14 mouse cellular contexts compared by ENCODE assay signal in genomic region chr2:135561716-135562115, GRCm38 (mm10).
DNase-seq lines count a peak whose midpoint lies in the region; ATAC-seq and TF ChIP-seq lines count a peak whose summit lies in the region.
"Had no signal": no experiment of that assay in that cellular context is flagged by ENCODE, and none has a peak within 500 bp of the region (broad histone marks: within the 10 kb centered on the region; RNA-seq: fewer than 3 reads in every experiment).

No protein-coding gene starts in this region.

- peak; percentile 42 to 71 for DNase-seq in adrenal gland, adult (ENCODE audit: inconsistent age in 2 of 2, low spot score in 1 of 2)
- DNase-seq in adrenal gland, postnatal 25 days = no peak
- peak; percentile 42 for DNase-seq in lung, adult 2 months
- no peak for DNase-seq in ovary, adult 18-20 months (ENCODE audit: low spot score)
- DNase-seq in thymus, adult 18-20 months = no peak

- 31% methylated on average over 7 of the region's 7 CpGs for WGBS in heart, embryonic 15.5 days
- WGBS in lung, adult 2 months = 22% methylated on average over 7 of the region's 7 CpGs
- 71% methylated on average over 7 of the region's 7 CpGs for WGBS in forebrain, embryonic 12.5 days

- no peaks in the 10 kb centered on the region for H3K36me3 ChIP-seq in ES-Bruce4 (ENCODE audit: control insufficient read depth, insufficient read depth, low read length, poor library complexity, severe bottlenecking)
- H3K36me3 ChIP-seq in heart, embryonic 15.5 days = no peaks in the 10 kb centered on the region
- no peaks in the 10 kb centered on the region for H3K36me3 ChIP-seq in forebrain, embryonic 12.5 days (replicated peaks)
- H3K36me3 ChIP-seq: embryonic facial prominence, embryonic 12.5 days; hindbrain, embryonic 10.5 days; midbrain, embryonic 10.5 days; neural tube, embryonic 12.5 days had no signal

- no peak for TF ChIP-seq EP300 in ES-Bruce4 (IDR thresholded peaks at IDR 0.05; ENCODE audit: insufficient read depth, low read depth, low read length)

- H3K27ac ChIP-seq in ES-Bruce4 (ENCODE audit: insufficient read depth, low read length) = peak overlapping the region; percentile 44; the same call in 1 of the 2 replicates
- H3K27ac ChIP-seq in heart, embryonic 15.5 days = peak overlapping the region; percentile 5; the same call in 1 of the 2 replicates
- H3K27ac ChIP-seq in forebrain, embryonic 12.5 days = no peak overlapping the region
- H3K27ac ChIP-seq: embryonic facial prominence, embryonic 12.5 days; hindbrain, embryonic 10.5 days; liver, embryonic 14.5 days; midbrain, embryonic 10.5 days; neural tube, embryonic 12.5 days had no signal

- no peak overlapping the region for H3K4me3 ChIP-seq in ES-Bruce4 (ENCODE audit: low read depth, low read length)
- no peak overlapping the region for H3K4me3 ChIP-seq in heart, embryonic 15.5 days
- H3K4me3 ChIP-seq in lung, adult 2 months (replicated peaks; ENCODE audit: extremely low read depth, low read depth, low read length) = no peak overlapping the region
- H3K4me3 ChIP-seq in forebrain, embryonic 12.5 days (replicated peaks) = no peak overlapping the region
- H3K4me3 ChIP-seq: embryonic facial prominence, embryonic 12.5 days; hindbrain, embryonic 10.5 days; midbrain, embryonic 10.5 days; neural tube, embryonic 12.5 days had no signal

- no peak overlapping the region for H3K9ac ChIP-seq in ES-Bruce4 (ENCODE audit: low read depth, poor library complexity, severe bottlenecking)
- no peak overlapping the region for H3K9ac ChIP-seq in heart, embryonic 15.5 days
- H3K9ac ChIP-seq in forebrain, embryonic 12.5 days = no peak overlapping the region
- H3K9ac ChIP-seq: embryonic facial prominence, embryonic 12.5 days; liver, embryonic 14.5 days; neural tube, embryonic 12.5 days had no signal

- no peak for TF ChIP-seq CTCF in ES-Bruce4 (IDR thresholded peaks at IDR 0.05; ENCODE audit: low read depth, low read length)
- no peak for TF ChIP-seq CTCF in lung, adult 2 months (IDR thresholded peaks at IDR 0.05; ENCODE audit: insufficient read depth, low read length)

- no peak overlapping the region for H3K4me2 ChIP-seq in heart, embryonic 15.5 days
- H3K4me2 ChIP-seq in forebrain, embryonic 12.5 days = no peak overlapping the region
- H3K4me2 ChIP-seq: embryonic facial prominence, embryonic 12.5 days; neural tube, embryonic 12.5 days had no signal

- no peaks in the 10 kb centered on the region for H3K27me3 ChIP-seq in ES-Bruce4 (ENCODE audit: control insufficient read depth, insufficient read depth, low read length, poor library complexity, severe bottlenecking)
- no peaks in the 10 kb centered on the region for H3K27me3 ChIP-seq in heart, embryonic 15.5 days
- no peaks in the 10 kb centered on the region for H3K27me3 ChIP-seq in forebrain, embryonic 12.5 days
- H3K27me3 ChIP-seq: embryonic facial prominence, embryonic 12.5 days; neural tube, embryonic 12.5 days had no signal

- H3K9me3 ChIP-seq in ES-Bruce4 (replicated peaks; ENCODE audit: control insufficient read depth, insufficient read depth, low read length, poor library complexity, severe bottlenecking) = peaks cover 19% of the 10 kb centered on the region
- H3K9me3 ChIP-seq in heart, embryonic 15.5 days (replicated peaks) = 0 out of 2 replicates have a peak, but pooled peaks cover 4% of the 10 kb centered on the region
- no peaks in the 10 kb centered on the region for H3K9me3 ChIP-seq in forebrain, embryonic 12.5 days
- H3K9me3 ChIP-seq: embryonic facial prominence, embryonic 12.5 days; hindbrain, embryonic 10.5 days; midbrain, embryonic 10.5 days; neural tube, embryonic 12.5 days had no signal

- 0 out of 2 replicates have a peak, but pooled peaks have one; percentile 34 for ATAC-seq in heart, embryonic 15.5 days (replicated peaks; ENCODE audit: insufficient number of reproducible peaks, insufficient read depth, low FRiP score, low read depth)
- no peak for ATAC-seq in forebrain, embryonic 12.5 days (ENCODE audit: low FRiP score)
- ATAC-seq: forebrain, embryonic 14.5 days had no signal

- no peak for TF ChIP-seq POLR2A in ES-Bruce4 (IDR thresholded peaks at IDR 0.05; ENCODE audit: insufficient read depth, low read length)
- TF ChIP-seq POLR2A in lung, adult 2 months (IDR thresholded peaks at IDR 0.05; ENCODE audit: borderline replicate concordance, extremely low read depth, low read depth, low read length) = no peak

- H3K4me1 ChIP-seq in ES-Bruce4 (ENCODE audit: control insufficient read depth, insufficient read depth, low read length) = peaks cover 13% of the 10 kb centered on the region
- 0 out of 2 replicates have a peak, but pooled peaks cover 4% of the 10 kb centered on the region for H3K4me1 ChIP-seq in heart, embryonic 15.5 days (replicated peaks)
- peaks cover 8% of the 10 kb centered on the region for H3K4me1 ChIP-seq in lung, adult 2 months (ENCODE audit: control insufficient read depth, insufficient read depth, low read length)
- no peaks in the 10 kb centered on the region for H3K4me1 ChIP-seq in forebrain, embryonic 12.5 days
- H3K4me1 ChIP-seq: embryonic facial prominence, embryonic 12.5 days; hindbrain, embryonic 10.5 days; midbrain, embryonic 10.5 days; neural tube, embryonic 12.5 days had no signal

Comparison
In these comparisons a context has a peak if more than half of its experiments do, and no peak if none do; other contexts are left out.
1. DNase-seq: peak in adrenal gland, adult (2 of 2) and lung, adult 2 months (single experiment); none in adrenal gland, postnatal 25 days (single experiment), ovary, adult 18-20 months (single experiment) and thymus, adult 18-20 months (0 of 2).